Mouse (Mus musculus) cerebellum, postnatal 4 days (tissue): ENCODE data around the gene Pip5k1c.

ENCODE experiments used
- DNase-seq, 2 experiments: peaks; one replicate each; pipeline ENCODE4 v3.0.0; 2022; ENCODE audit warnings: low spot score in 2 of 2, mixed read lengths in 1 of 2

The Pip5k1c gene

GRCm38 (mm10) chr10:81346453-81347067, 53.8 kb downstream of the Pip5k1c start:
- DNase-seq: peak in 1 of 2 experiments; percentile 54

DNA sequence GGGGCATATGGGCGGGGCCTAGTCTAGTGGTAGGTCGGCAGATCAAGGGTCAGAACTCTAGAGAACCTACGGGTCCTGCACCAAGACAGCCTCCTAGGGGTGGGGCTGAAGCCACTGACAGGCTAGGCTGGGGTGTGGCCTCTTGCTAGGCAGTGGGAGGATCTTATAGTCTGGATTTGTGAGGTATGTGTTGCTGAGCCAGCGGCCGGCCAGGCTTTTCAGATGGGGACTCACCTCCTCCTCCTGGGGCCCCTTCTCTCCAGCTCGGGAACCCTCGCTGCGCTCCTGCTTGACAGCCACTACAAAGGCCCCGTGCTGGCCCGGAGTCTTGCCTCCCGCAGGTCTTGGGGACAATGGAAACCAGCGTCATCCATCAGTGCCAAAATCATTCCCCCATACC, 56.4 kb downstream of the Pip5k1c start:
- DNase-seq: no peak

DNA sequence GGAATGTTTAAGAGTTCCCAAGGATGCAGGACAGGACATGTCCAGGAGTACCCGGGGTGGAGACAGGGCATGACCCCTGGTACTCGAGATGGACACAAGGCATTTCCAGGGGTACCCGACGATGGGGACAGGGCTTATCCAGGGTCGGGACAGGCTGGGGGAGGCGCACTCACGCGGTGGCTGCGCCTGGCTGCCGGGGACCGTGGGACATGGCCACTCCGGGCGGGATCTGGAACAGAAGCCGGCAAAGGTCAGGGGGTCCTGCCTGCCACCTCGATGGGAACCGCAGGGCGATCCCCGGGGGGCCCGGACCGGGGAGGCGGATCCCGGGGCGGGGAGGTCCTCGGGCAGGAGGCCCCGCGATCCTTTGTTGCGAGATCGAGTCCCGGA, 57.2 kb downstream of the Pip5k1c start:
- DNase-seq: no peak

DNA sequence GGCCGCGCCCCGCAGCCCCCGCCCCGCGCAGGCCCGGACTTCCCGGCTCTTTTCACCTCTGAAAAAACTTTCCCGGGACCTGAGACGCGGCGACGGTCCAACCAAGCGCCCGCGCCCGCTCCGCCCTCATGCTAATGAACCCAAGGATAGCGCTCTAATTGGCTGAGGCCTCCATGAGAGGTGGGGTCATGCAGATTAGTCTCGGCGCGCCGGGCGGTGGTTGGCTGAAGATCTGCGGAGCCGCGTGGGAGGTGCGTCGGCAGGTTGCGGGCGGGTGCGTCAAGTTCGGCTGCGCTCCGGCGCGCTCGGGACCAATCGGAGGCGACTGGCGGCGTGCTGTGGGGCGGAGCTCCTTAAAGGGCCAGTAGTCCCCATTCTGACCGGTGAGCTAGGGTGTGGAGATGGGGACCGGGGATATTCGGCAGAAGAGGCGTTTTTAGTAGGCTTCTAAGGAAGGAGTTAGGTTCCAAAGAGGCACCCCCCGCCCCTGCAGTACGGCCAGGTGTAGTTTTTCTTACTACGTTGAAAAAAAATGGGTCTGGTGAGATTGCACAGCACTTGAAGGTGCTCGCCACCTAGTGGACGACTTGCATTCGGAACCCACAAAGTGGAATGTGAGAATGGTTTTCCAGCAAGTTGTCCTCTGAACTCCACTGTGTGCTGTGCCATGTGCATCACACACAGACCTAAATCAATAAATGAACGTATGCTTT, 57.7 kb downstream of the Pip5k1c start, which contains the start of gene Hmg20b:
TSS of gene Hmg20b (minus strand) at position 130 of the 713 bp plus-strand sequence.
- DNase-seq: peak; percentile 99

- no peak for DNase-seq
Observed at GRCm38 (mm10) chr10:81351678-81352291, 59.0 kb downstream of the Pip5k1c start.

GRCm38 (mm10) chr10:81354738-81355477, 62.1 kb downstream of the Pip5k1c start:
- no peak for DNase-seq

DNA sequence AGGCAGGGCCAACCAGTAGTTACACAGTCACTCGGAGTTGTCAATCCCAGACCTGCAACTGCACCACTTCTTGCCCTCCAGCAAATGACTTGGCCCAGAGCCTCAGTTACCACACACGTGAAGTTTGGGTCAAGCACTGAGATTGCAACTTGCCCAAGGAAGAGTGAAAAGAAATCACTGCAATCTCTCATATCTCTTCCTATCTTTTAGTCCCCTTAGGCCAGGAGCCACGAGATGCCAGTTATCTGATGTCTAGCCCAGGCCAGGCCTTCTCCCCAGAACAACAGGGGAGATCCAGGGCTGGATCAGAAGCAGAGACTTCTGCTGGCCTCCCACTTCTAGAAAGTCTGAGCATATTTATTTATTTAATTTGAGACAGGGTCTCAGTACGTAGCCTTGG, 62.8 kb downstream of the Pip5k1c start:
- DNase-seq: no peak

- no peak for DNase-seq
Observed at GRCm38 (mm10) chr10:81356352-81356990, 63.7 kb downstream of the Pip5k1c start.

DNA sequence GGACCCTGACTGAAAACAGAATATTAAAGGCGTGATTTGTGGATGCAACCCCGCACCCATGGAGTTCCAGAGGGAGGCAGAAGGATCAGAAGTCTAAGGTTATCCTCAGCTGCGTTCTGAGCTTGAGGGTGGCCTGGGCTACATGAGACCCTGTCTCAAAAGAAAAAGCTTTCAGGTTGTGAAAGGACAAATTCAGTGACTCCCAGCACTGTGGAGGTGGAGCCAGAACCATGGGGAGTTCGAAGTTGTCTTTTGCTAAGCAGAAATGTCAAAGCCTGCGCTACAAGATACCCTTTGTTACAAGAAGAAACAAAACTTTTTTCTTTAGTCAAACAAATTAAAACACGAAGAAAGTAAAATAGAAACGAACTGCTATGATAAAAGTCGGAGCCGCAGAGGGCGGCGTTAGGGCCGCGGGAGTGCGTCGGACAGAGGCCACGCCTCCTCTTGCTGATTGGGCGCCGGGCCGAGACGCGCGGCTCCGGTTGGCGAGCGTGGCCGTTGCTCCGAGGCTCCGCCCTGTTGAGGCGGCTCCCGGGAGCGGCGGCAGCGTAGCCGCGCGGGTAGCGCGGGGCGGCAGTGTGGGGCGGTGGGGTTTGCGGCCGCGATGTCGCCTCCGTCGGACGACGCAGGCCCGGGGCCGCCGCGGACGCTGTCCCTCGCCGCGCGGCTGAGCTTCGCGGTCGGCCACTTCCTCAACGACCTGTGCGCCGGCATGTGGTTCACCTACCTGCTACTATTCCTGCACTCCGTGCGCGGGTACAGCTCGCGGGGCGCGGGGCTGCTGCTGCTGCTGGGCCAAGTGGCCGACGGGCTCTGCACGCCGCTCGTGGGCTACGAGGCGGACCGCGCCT, 64.5 kb downstream of the Pip5k1c start, which contains the start of gene Mfsd12:
TSS of gene Mfsd12 (plus strand) at position 501 of the 854 bp plus-strand sequence.
- DNase-seq: peak; percentile 83 to 93

DNA sequence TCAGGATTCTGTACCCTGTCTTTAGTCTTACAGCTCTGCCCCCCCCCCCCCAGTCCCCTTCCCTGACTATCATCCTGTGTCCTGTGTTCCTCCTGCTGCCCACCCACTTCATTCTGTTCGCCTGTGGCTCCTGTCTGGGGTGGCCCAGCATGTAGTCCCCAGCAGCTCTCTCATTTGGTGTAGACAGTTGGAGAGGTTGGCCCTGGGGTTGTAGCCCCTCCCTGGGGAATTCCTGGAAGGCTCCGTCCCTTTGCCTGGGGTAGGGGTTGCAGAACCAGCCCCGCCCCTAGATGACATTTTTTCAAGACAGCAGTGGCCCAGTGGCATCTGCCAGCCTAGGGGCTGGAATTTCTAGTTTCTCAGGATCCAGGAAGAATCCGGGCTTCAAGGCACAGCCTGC, 65.4 kb downstream of the Pip5k1c start:
- DNase-seq: no peak

GRCm38 (mm10) chr10:81358841-81359240, 66.1 kb downstream of the Pip5k1c start:
- DNase-seq: no peak

- no peak for DNase-seq
Observed at GRCm38 (mm10) chr10:81360721-81361120, 68.0 kb downstream of the Pip5k1c start.

- DNase-seq: no peak
Observed at GRCm38 (mm10) chr10:81362336-81362949, 69.7 kb downstream of the Pip5k1c start.

- no peak for DNase-seq
Observed at GRCm38 (mm10) chr10:81363436-81364346, 70.9 kb downstream of the Pip5k1c start.

DNA sequence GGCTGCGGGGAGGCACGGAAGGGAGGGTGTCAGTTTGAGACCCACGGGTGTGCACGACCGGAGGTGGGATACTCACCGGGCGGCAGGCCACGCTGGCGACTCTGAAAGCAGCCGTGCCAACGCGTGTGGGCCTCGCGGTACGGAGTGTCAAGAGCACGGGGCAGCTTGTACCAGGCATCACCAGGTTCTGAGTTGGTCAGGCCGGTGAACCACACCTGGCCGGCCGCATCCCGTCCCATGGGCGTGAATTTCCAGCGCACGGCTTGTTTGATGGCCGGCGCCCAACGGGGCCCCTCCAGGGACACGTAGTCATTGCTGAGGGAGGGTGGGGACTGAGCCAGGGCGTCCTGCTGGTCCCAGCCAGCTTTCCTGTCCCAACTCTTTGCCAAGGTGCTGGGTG, 71.9 kb downstream of the Pip5k1c start:
- no peak for DNase-seq

GRCm38 (mm10) chr10:81365073-81365472, 72.3 kb downstream of the Pip5k1c start:
- DNase-seq: no peak

GRCm38 (mm10) chr10:81365672-81366476, 73.1 kb downstream of the Pip5k1c start, which contains the start of gene 4930404N11Rik:
Gene 4930404N11Rik (minus strand): TSS chr10:81365816.
- DNase-seq: no peak
